Mouse (Mus musculus): Measurements from ENCODE around the gene Rspo1. TPM values are rescaled to one million over a fixed set of nuclear protein-coding genes. Genes with fewer than 3 reads are reported as not detected.

Rspo1 gene
- polyA plus RNA-seq, 1 experiment = 6.3 TPM

DNA sequence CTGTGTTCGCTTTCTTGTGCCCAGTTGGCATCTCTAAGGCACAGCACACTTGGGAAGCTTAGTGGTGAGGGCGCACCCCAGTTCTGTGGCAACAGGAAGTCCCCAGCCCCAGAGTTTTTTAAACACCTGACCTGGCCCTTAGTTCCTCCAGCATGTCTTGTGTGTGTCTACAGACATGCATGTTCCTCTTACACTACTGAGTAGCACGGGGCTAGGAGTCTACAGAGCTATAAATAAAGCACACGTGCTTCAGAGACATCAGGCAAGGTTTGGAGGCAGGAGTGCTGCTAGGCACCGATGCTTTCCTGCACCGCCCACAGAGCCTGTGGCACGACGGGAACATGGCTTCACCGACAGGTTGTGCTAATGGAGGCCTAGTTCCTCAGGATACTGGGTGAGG, 69.2 kb downstream of the Rspo1 start:
- DNase-seq (ENCODE audit: low read depth) = no peak
- TF ChIP-seq POLR2A (IDR thresholded peaks at IDR 0.05; ENCODE audit: borderline replicate concordance, extremely low read depth, insufficient read depth, insufficient read length, poor library complexity, severe bottlenecking) = no peak
- TF ChIP-seq CTCF (IDR thresholded peaks at IDR 0.05; ENCODE audit: borderline replicate concordance, extremely low read depth, insufficient read depth, insufficient read length) = no peak

DNA sequence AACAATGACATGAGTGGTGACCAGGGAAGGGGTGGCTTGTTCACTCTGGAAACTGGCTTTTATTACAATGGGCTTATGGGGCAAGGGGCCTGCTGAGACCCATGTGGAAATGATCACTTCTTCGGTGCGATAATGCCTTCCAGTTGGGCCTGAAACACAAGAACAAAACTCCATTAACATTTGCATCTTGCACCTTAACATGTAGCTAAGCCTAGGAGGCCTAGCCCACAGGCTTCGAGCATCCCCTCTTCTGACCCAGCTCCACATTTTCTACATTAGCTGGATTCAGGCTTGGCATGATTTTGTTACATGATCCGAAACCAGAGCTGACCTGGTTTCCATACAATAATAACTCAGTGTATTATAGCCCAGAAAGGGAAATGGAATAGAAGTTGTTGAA, 70.2 kb downstream of the Rspo1 start:
- TF ChIP-seq CTCF (IDR thresholded peaks at IDR 0.05; ENCODE audit: borderline replicate concordance, extremely low read depth, insufficient read depth, insufficient read length) = no peak
- no peak for TF ChIP-seq POLR2A (IDR thresholded peaks at IDR 0.05; ENCODE audit: borderline replicate concordance, extremely low read depth, insufficient read depth, insufficient read length, poor library complexity, severe bottlenecking)
- DNase-seq (ENCODE audit: low read depth) = no peak

- TF ChIP-seq POLR2A (IDR thresholded peaks at IDR 0.05; ENCODE audit: borderline replicate concordance, extremely low read depth, insufficient read depth, insufficient read length, poor library complexity, severe bottlenecking) (no peak), CTCF (IDR thresholded peaks at IDR 0.05; ENCODE audit: borderline replicate concordance, extremely low read depth, insufficient read depth, insufficient read length) (no peak)
- DNase-seq (ENCODE audit: low read depth) = no peak
Observed at GRCm38 (mm10) chr4:125057273-125057672, 71.0 kb downstream of the Rspo1 start.

DNA sequence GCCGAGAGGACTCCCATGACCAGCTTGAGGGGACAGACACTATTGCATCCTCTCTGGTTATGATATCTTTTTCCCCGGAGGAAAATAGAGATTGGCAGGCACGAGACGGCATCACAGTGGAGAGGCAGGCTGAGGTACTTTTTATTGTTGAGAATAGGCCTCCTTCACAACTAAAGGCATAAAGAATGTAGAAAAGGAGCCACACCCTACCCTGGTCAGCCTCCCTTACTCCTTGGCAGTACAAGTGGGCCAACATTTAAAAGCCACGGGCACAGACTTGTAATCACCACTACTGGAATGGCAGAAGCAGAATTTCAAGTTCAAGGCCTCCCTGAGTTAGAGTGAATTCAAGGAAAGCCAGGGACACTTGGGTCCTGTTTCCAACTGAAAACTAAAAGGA, 71.8 kb downstream of the Rspo1 start:
- no peak for DNase-seq (ENCODE audit: low read depth)
- TF ChIP-seq POLR2A (IDR thresholded peaks at IDR 0.05; ENCODE audit: borderline replicate concordance, extremely low read depth, insufficient read depth, insufficient read length, poor library complexity, severe bottlenecking) (no peak), CTCF (IDR thresholded peaks at IDR 0.05; ENCODE audit: borderline replicate concordance, extremely low read depth, insufficient read depth, insufficient read length) (no peak)

Other genes with a start within 250 kb of the Rspo1 start
- 44.9 and 47.3 TPM in 2 replicates for gene Inpp5b, start 244.6 kb upstream of the Rspo1 start, polyA plus RNA-seq (2012; rRNA removed)
- gene Mtf1, start 184.3 kb upstream of the Rspo1 start, polyA plus RNA-seq (2012; rRNA removed) = 9.3 and 11.5 TPM in 2 replicates
- 56.4 and 79.6 TPM in 2 replicates for gene Yrdc, start 135.8 kb upstream of the Rspo1 start, polyA plus RNA-seq (2012; rRNA removed)
- gene 1110065P20Rik, start 135.2 kb upstream of the Rspo1 start, polyA plus RNA-seq (2012; rRNA removed) = 71.3 and 98.0 TPM in 2 replicates
- gene Maneal, start 124.3 kb upstream of the Rspo1 start, polyA plus RNA-seq (2012; rRNA removed) = 48.8 and 50.3 TPM in 2 replicates
- 18.0 and 25.0 TPM in 2 replicates for gene Epha10, start 105.5 kb upstream of the Rspo1 start, polyA plus RNA-seq (2012; rRNA removed)
- 18.3 and 22.3 TPM in 2 replicates for gene 9930104L06Rik, start 49.4 kb upstream of the Rspo1 start, polyA plus RNA-seq (2012; rRNA removed)
- 29.5 and 34.1 TPM in 2 replicates for gene Cdca8, start 47.1 kb upstream of the Rspo1 start, polyA plus RNA-seq (2012; rRNA removed)
- 95.4 and 95.6 TPM in 2 replicates for gene Gnl2, start 30.2 kb downstream of the Rspo1 start, polyA plus RNA-seq (2012; rRNA removed)
- gene Dnali1, start 79.3 kb downstream of the Rspo1 start, polyA plus RNA-seq (2012; rRNA removed) = 1.2 and 1.8 TPM in 2 replicates
- gene Snip1, start 80.2 kb downstream of the Rspo1 start, polyA plus RNA-seq (2012; rRNA removed) = 19.0 and 20.6 TPM in 2 replicates
- gene Meaf6, start 98.7 kb downstream of the Rspo1 start, polyA plus RNA-seq (2012; rRNA removed) = 126 and 140 TPM in 2 replicates
- gene Zc3h12a, start 141.4 kb downstream of the Rspo1 start, polyA plus RNA-seq (2012; rRNA removed) = 0.57 and 0.85 TPM in 2 replicates

All from brain, embryonic 14.5 days (tissue).